Mouse (Mus musculus) lung, embryonic 14.5 days (tissue): ENCODE measurements around the gene Fn1. TPM values are rescaled to one million over a fixed set of nuclear protein-coding genes. Genes with fewer than 3 reads are reported as not detected.

ENCODE experiments used
- ATAC-seq: fragments of 200-750 bp; cut with Nextera tagmentation; 2 replicates; pipeline ENCODE4 v1.8.0; 2017; ENCODE audit warnings: mild to moderate bottlenecking, moderate TSS enrichment, moderate library complexity; ENCODE audit not compliant: insufficient read depth
- DNase-seq: peaks from one replicate; pipeline ENCODE4 v3.0.0-alpha.2; 2015
- H3K27ac ChIP-seq: fragments of 300-500 bp; sonication (generic); 2 replicates; pipeline ENCODE4 v1.5.1; 2014; ENCODE audit warnings: low read depth, mild to moderate bottlenecking, moderate library complexity
- H3K27me3 ChIP-seq: fragments of 300-500 bp; sonication (generic); 2 replicates; pipeline ENCODE4 v1.6.1; 2014; ENCODE audit warnings: low read length, control low read depth; ENCODE audit not compliant: insufficient read depth
- H3K36me3 ChIP-seq: fragments of 300-500 bp; sonication (generic); 2 replicates; pipeline ENCODE4 v1.6.1; 2014; ENCODE audit warnings: control low read depth; ENCODE audit not compliant: insufficient read depth
- H3K4me1 ChIP-seq: fragments of 300-500 bp; sonication (generic); 2 replicates; pipeline ENCODE4 v1.6.1; 2014; ENCODE audit warnings: antibody characterized with exemption, control low read depth; ENCODE audit not compliant: insufficient read depth
- H3K4me2 ChIP-seq: fragments of 300-500 bp; sonication (generic); 2 replicates; pipeline ENCODE4 v1.6.1; 2014; ENCODE audit warnings: mild to moderate bottlenecking
- H3K4me3 ChIP-seq: fragments of 300-500 bp; sonication (generic); 2 replicates; pipeline ENCODE4 v1.5.1; 2014; ENCODE audit warnings: low read depth, low read length
- H3K9ac ChIP-seq: fragments of 300-500 bp; sonication (generic); 2 replicates; pipeline ENCODE4 v1.6.1; 2014
- H3K9me3 ChIP-seq: fragments of 300-500 bp; sonication (generic); 2 replicates; pipeline ENCODE4 v1.6.1; 2016; ENCODE audit warnings: low read depth, low read length, control low read depth
- CTCF ChIP-seq: IDR thresholded peaks from 2 replicates; pipeline ENCODE4 v1.5.1; 2016; ENCODE audit warnings: antibody characterized with exemption, low read depth
- WGBS: fragments of 180-500 bp; shearing (Covaris S2); extraction: QIAGEN DNeasy Blood & Tissue Kit; methylation state at CpG from one replicate; pipeline ENCODE4 v1.1.7; 2014; 5-methylcytosine and 5-hydroxymethylcytosine counted together
- polyA plus RNA-seq: library from polyadenylated mRNA; unstranded; fragments of >200 nt; fragmentation: Nextera tagmentation; extraction: Ambion mirVana; gene quantifications from 2 replicates; pipeline ENCODE4 v1.2.1, GENCODE M21; 2014

Fn1 gene
- polyA plus RNA-seq, 1 experiment from 2014 or later, result 156 TPM

DNA sequence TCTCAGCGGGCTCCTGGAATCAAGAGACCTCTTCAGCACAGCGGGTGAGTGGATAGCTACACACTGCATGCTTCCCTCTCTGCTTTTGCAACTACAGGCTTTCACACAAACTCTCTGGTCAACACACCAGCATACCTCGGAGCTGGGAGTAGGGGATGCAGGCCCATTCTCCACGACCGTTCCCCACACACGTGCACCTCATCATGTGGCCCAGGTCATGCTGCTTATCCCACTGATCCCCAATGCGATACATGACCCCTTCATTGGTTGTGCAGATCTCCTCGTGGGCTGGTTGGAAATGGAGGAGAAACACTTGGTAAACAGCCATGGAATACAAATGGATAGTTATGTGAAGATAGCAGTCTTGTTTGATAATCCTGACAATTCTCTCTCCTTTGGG lies 12.8 kb downstream of the Fn1 start:
- H3K4me1 ChIP-seq, result no peaks in the 10 kb centered on the region
- H3K27me3 ChIP-seq, result no peaks in the 10 kb centered on the region
- no peak for ATAC-seq
- 92% methylated on average over 8 of the region's 8 CpGs for WGBS
- DNase-seq, result no peak
- H3K9me3 ChIP-seq, result no peaks in the 10 kb centered on the region
- H3K36me3 ChIP-seq, result peaks cover 98% of the 10 kb centered on the region
- TF ChIP-seq CTCF, result no peak
- H3K27ac ChIP-seq, result no peak overlapping the region
- no peak overlapping the region for H3K4me3 ChIP-seq
- no peak overlapping the region for H3K4me2 ChIP-seq
- no peak overlapping the region for H3K9ac ChIP-seq

DNA sequence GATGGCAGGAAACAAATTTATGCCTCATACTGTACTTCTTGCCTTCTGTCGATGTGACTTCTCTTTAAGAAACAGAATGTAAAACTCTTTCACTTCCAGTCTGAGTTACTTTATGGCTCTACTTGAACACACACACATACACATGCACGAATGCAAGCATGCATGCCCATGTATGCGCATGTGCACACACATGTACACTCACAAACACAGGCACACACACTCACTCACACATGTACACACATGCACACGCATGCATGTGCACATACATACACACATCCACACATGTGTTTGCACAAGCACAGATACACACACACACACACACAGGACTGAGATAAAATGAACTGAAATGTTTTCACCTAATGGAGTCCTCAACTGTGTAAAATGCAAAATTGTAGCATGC lies 16.3 kb downstream of the Fn1 start:
- no peak overlapping the region for H3K4me2 ChIP-seq
- DNase-seq (no peak), ATAC-seq (no peak)
- no peaks in the 10 kb centered on the region for H3K9me3 ChIP-seq
- H3K4me3 ChIP-seq, result no peak overlapping the region
- no peaks in the 10 kb centered on the region for H3K27me3 ChIP-seq
- no peak overlapping the region for H3K9ac ChIP-seq
- peaks cover 87% of the 10 kb centered on the region for H3K36me3 ChIP-seq
- H3K4me1 ChIP-seq, result no peaks in the 10 kb centered on the region
- TF ChIP-seq CTCF, result no peak
- H3K27ac ChIP-seq, result no peak overlapping the region
- WGBS, result 94% methylated on average over 4 of the region's 4 CpGs

DNA sequence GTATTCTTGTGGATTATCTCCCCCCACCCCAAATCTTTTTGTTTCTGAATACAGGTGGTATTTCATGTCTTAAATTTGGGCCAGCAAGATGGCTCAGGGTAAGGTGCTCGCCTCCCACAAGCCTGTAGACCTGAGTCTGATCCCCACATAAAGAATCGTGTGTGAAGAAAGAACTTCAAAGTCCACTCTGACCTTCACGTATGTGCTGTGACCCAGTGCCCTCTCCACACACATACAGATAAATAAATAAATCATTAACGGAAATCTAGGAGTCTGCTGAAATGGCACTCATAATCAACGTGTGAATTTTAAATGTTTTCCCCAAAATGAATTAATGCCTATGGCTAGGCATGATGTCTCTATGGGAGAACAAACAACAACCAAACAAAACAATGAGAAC lies 16.9 kb downstream of the Fn1 start:
- 82% methylated on average over 5 of the region's 5 CpGs for WGBS
- TF ChIP-seq CTCF, result no peak
- DNase-seq, result no peak
- Histone ChIP-seq H3K4me1 (no peaks in the 10 kb centered on the region), H3K4me3 (no peak overlapping the region), H3K36me3 (peaks cover 86% of the 10 kb centered on the region), H3K9ac (no peak overlapping the region), H3K27ac (no peak overlapping the region), H3K9me3 (no peaks in the 10 kb centered on the region), H3K4me2 (no peak overlapping the region), H3K27me3 (no peaks in the 10 kb centered on the region)
- no peak for ATAC-seq

DNA sequence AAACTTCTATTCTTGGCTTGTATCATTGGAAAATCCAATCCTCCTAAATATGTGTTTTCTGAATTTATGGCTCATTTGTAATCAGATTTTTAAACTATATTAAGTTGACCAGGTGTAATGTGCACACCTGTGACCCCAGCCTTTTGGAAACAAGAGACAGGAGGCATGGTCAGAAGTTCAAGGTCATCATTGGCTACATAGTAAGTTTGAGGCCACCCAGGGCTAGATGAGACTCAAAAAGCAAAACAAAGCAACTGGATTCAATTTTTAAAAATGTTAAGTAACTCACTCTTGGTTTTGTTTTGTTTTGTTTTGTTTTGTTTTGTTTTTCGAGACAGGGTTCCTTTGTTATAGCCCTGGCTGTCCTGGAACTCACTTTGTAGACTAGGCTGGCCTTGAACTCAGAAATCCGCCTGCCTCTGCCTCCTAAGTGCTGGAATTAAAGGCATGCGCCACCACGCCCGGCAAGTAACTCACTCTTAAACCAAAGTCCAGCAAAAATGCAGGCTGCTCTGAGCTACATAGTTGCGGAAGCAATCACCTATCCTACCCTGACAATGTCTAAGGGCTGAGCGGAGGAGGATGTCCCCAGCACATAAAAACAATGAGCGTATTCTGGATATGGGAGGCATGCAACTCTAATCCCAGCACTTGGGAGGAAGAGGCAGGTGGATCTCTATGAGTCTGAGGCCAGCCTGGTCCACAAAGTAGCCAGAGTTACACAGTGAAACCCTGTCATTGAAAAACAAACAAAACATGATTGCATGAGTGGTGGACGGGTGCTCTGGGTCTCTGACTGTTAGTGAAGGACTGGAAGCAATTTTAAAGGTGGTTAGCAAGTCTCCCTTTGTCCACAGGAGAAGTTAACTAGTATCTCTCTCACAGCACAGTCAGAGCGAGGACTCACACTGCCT lies 17.6 kb downstream of the Fn1 start:
- no peak for TF ChIP-seq CTCF
- no peak overlapping the region for H3K4me3 ChIP-seq
- H3K4me2 ChIP-seq, result no peak overlapping the region
- H3K36me3 ChIP-seq, result peaks cover 83% of the 10 kb centered on the region
- no peak overlapping the region for H3K27ac ChIP-seq
- H3K4me1 ChIP-seq, result no peaks in the 10 kb centered on the region
- WGBS, result 89% methylated on average over 10 of the region's 10 CpGs
- no peak overlapping the region for H3K9ac ChIP-seq
- ATAC-seq (no peak), DNase-seq (no peak)
- H3K27me3 ChIP-seq, result no peaks in the 10 kb centered on the region
- no peaks in the 10 kb centered on the region for H3K9me3 ChIP-seq

DNA sequence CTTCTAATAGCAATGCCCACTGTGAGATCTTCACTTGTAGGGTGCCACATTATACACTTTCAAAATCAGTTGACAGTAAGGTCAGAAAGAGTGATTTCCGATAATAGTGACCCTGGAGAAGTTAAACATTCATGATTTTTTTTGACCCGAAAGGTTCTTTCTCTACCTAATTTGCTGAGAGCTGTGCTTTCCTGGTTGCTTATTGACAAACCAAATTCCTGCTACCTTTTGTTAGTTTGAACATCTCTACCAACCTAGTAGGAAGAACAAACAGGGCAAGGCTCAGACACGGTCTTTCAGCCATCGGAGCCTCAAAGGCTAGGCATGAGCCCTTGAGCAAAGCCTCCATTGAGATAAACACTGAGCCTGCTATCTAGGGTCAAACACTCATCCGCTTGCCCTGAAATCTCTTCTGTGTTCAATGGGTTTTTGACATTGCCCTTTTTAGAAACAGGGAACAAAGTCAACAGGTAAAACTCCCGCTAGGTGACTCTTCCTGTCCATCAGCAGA lies 18.5 kb downstream of the Fn1 start:
- ATAC-seq, result no peak
- Histone ChIP-seq H3K4me1 (no peaks in the 10 kb centered on the region), H3K36me3 (peaks cover 83% of the 10 kb centered on the region), H3K9ac (no peak overlapping the region), H3K4me2 (no peak overlapping the region), H3K9me3 (no peaks in the 10 kb centered on the region), H3K27ac (no peak overlapping the region), H3K4me3 (no peak overlapping the region), H3K27me3 (no peaks in the 10 kb centered on the region)
- WGBS, result 72% methylated on average over 6 of the region's 6 CpGs
- no peak for DNase-seq
- TF ChIP-seq CTCF, result no peak

DNA sequence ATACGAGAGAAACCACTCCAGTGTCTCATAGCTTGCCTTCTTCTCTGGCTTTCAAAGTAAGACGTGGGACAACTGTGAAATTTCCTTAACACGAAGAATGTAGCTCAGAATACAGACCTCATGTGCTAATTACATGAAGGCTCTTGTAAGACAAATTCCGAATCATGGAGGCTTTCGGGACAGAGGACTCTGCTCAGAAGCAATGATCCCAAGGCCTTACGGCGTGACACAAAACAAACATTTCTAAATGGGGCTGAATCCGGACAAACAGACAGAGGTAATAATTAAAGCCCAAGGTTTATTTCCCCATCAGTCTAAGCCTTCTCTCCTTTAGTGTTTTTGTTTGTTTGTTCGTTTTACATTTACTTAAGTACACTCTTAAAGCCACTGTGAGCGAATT lies 20.6 kb downstream of the Fn1 start:
- no peak for TF ChIP-seq CTCF
- H3K36me3 ChIP-seq, result peaks cover 85% of the 10 kb centered on the region

DNA sequence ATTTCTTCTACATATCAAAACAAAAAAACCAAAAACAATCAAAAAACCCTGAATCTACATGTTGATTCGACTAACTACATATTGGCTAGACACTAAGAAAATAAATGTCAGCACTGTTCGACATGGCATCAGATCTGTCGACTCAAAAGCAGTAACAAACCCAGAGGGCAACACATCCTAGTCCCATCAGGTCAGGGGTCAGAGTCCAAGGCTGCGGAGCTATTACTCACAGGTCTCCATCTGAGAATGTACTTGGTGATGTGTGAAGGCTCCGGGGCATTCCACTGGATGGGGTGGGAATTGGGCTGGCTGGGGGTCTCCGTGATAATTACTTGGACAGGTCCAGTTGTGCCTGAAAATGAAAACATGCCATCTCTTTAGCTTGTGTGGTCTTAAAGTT lies 21.2 kb downstream of the Fn1 start:
- Histone ChIP-seq H3K36me3 (peaks cover 85% of the 10 kb centered on the region), H3K4me3 (no peak overlapping the region), H3K9ac (no peak overlapping the region), H3K9me3 (no peaks in the 10 kb centered on the region), H3K4me2 (no peak overlapping the region), H3K27me3 (no peaks in the 10 kb centered on the region), H3K27ac (no peak overlapping the region), H3K4me1 (no peaks in the 10 kb centered on the region)
- DNase-seq (no peak), ATAC-seq (no peak)
- WGBS, result 75% methylated on average over 6 of the region's 6 CpGs
- no peak for TF ChIP-seq CTCF

More for the DNA sequence above, 20.6 kb downstream of the Fn1 start:
- no peak for ATAC-seq
- no peak overlapping the region for H3K27ac ChIP-seq
- no peaks in the 10 kb centered on the region for H3K27me3 ChIP-seq
- H3K4me1 ChIP-seq, result no peaks in the 10 kb centered on the region
- 89% methylated on average over 10 of the region's 10 CpGs for WGBS
- H3K9me3 ChIP-seq, result no peaks in the 10 kb centered on the region
- no peak overlapping the region for H3K4me3 ChIP-seq
- no peak for DNase-seq
- H3K4me2 ChIP-seq, result no peak overlapping the region
- H3K9ac ChIP-seq, result no peak overlapping the region
